Mouse (Mus musculus): ENCODE data around the gene Fmo2. TPM values are rescaled to one million over a fixed set of nuclear protein-coding genes. Genes with fewer than 3 reads are reported as not detected.

The Fmo2 gene
- polyA plus RNA-seq, 1 experiment from 2014 or later, result not detected

- ATAC-seq (ENCODE audit: low FRiP score), result no peak
- DNase-seq (ENCODE audit: low spot score, missing footprints), result no peak
- H3K9me3 ChIP-seq (ENCODE audit: control insufficient read depth, low read length), result no peaks in the 10 kb centered on the region
Observed at GRCm38 (mm10) chr1:162932386-162932785, 33.9 kb upstream of the Fmo2 start.

GRCm38 (mm10) chr1:162931880-162932279 is 33.4 kb upstream of the Fmo2 start:
- no peaks in the 10 kb centered on the region for H3K4me1 ChIP-seq (ENCODE audit: control insufficient read depth, insufficient read depth, low read length)
- H3K4me3 ChIP-seq (ENCODE audit: low read depth, low read length), result no peak overlapping the region
- no peaks in the 10 kb centered on the region for H3K27me3 ChIP-seq (ENCODE audit: control insufficient read depth, insufficient read depth, low read length)
- DNase-seq (ENCODE audit: low spot score, missing footprints), result no peak
- no peak overlapping the region for H3K4me2 ChIP-seq
- H3K27ac ChIP-seq (ENCODE audit: low read depth, low read length), result no peak overlapping the region
- 80% methylated on average over 5 of the region's 5 CpGs for WGBS
- no peak overlapping the region for H3K9ac ChIP-seq (ENCODE audit: low read length)
- H3K9me3 ChIP-seq (ENCODE audit: control insufficient read depth, low read length), result no peaks in the 10 kb centered on the region
- no peak for ATAC-seq (ENCODE audit: low FRiP score)
- H3K36me3 ChIP-seq (ENCODE audit: control insufficient read depth, insufficient read depth, low read length), result no peaks in the 10 kb centered on the region

More at GRCm38 (mm10) chr1:162932386-162932785, 33.9 kb upstream of the Fmo2 start:
- Histone ChIP-seq H3K4me3 (ENCODE audit: low read depth, low read length) (no peak overlapping the region), H3K36me3 (ENCODE audit: control insufficient read depth, insufficient read depth, low read length) (no peaks in the 10 kb centered on the region), H3K4me2 (no peak overlapping the region), H3K9ac (ENCODE audit: low read length) (no peak overlapping the region), H3K4me1 (ENCODE audit: control insufficient read depth, insufficient read depth, low read length) (no peaks in the 10 kb centered on the region), H3K27ac (ENCODE audit: low read depth, low read length) (no peak overlapping the region), H3K27me3 (ENCODE audit: control insufficient read depth, insufficient read depth, low read length) (no peaks in the 10 kb centered on the region)
- 87% methylated on average over 4 of the region's 4 CpGs for WGBS

GRCm38 (mm10) chr1:162931310-162931875 is 32.9 kb upstream of the Fmo2 start:
- H3K4me3 ChIP-seq (ENCODE audit: low read depth, low read length), result no peak overlapping the region
- 79% methylated on average over 4 of the region's 4 CpGs for WGBS
- H3K27ac ChIP-seq (ENCODE audit: low read depth, low read length), result no peak overlapping the region
- no peak for ATAC-seq (ENCODE audit: low FRiP score)
- H3K4me1 ChIP-seq (ENCODE audit: control insufficient read depth, insufficient read depth, low read length), result no peaks in the 10 kb centered on the region
- DNase-seq (ENCODE audit: low spot score, missing footprints), result no peak
- H3K9ac ChIP-seq (ENCODE audit: low read length), result no peak overlapping the region
- no peak overlapping the region for H3K4me2 ChIP-seq
- no peaks in the 10 kb centered on the region for H3K36me3 ChIP-seq (ENCODE audit: control insufficient read depth, insufficient read depth, low read length)
- no peaks in the 10 kb centered on the region for H3K27me3 ChIP-seq (ENCODE audit: control insufficient read depth, insufficient read depth, low read length)
- H3K9me3 ChIP-seq (ENCODE audit: control insufficient read depth, low read length), result no peaks in the 10 kb centered on the region

GRCm38 (mm10) chr1:162930631-162931030 is 32.1 kb upstream of the Fmo2 start:
- ATAC-seq (ENCODE audit: low FRiP score), result no peak
- H3K27ac ChIP-seq (ENCODE audit: low read depth, low read length), result no peak overlapping the region
- 72% methylated on average over 2 of the region's 2 CpGs for WGBS

GRCm38 (mm10) chr1:162929146-162929545 is 30.6 kb upstream of the Fmo2 start:
- H3K36me3 ChIP-seq (ENCODE audit: control insufficient read depth, insufficient read depth, low read length), result no peaks in the 10 kb centered on the region
- H3K4me3 ChIP-seq (ENCODE audit: low read depth, low read length), result no peak overlapping the region
- no peaks in the 10 kb centered on the region for H3K4me1 ChIP-seq (ENCODE audit: control insufficient read depth, insufficient read depth, low read length)
- H3K27me3 ChIP-seq (ENCODE audit: control insufficient read depth, insufficient read depth, low read length), result no peaks in the 10 kb centered on the region
- H3K9me3 ChIP-seq (ENCODE audit: control insufficient read depth, low read length), result no peaks in the 10 kb centered on the region
- no peak overlapping the region for H3K27ac ChIP-seq (ENCODE audit: low read depth, low read length)
- 82% methylated on average over 3 of the region's 3 CpGs for WGBS
- no peak overlapping the region for H3K9ac ChIP-seq (ENCODE audit: low read length)
- H3K4me2 ChIP-seq, result no peak overlapping the region
- ATAC-seq (ENCODE audit: low FRiP score) (no peak), DNase-seq (ENCODE audit: low spot score, missing footprints) (no peak)

More at GRCm38 (mm10) chr1:162930631-162931030, 32.1 kb upstream of the Fmo2 start:
- no peaks in the 10 kb centered on the region for H3K36me3 ChIP-seq (ENCODE audit: control insufficient read depth, insufficient read depth, low read length)
- no peaks in the 10 kb centered on the region for H3K9me3 ChIP-seq (ENCODE audit: control insufficient read depth, low read length)
- no peak overlapping the region for H3K4me2 ChIP-seq
- no peaks in the 10 kb centered on the region for H3K4me1 ChIP-seq (ENCODE audit: control insufficient read depth, insufficient read depth, low read length)
- no peak for DNase-seq (ENCODE audit: low spot score, missing footprints)
- H3K27me3 ChIP-seq (ENCODE audit: control insufficient read depth, insufficient read depth, low read length), result no peaks in the 10 kb centered on the region
- H3K9ac ChIP-seq (ENCODE audit: low read length), result no peak overlapping the region
- H3K4me3 ChIP-seq (ENCODE audit: low read depth, low read length), result no peak overlapping the region

- Histone ChIP-seq H3K4me2 (no peak overlapping the region), H3K4me3 (ENCODE audit: low read depth, low read length) (no peak overlapping the region), H3K27me3 (ENCODE audit: control insufficient read depth, insufficient read depth, low read length) (no peaks in the 10 kb centered on the region), H3K9me3 (ENCODE audit: control insufficient read depth, low read length) (no peaks in the 10 kb centered on the region), H3K4me1 (ENCODE audit: control insufficient read depth, insufficient read depth, low read length) (no peaks in the 10 kb centered on the region), H3K36me3 (ENCODE audit: control insufficient read depth, insufficient read depth, low read length) (no peaks in the 10 kb centered on the region), H3K27ac (ENCODE audit: low read depth, low read length) (no peak overlapping the region), H3K9ac (ENCODE audit: low read length) (no peak overlapping the region)
- DNase-seq (ENCODE audit: low spot score, missing footprints) (no peak), ATAC-seq (ENCODE audit: low FRiP score) (no peak)
- WGBS, result 82% methylated on average over 1 of the region's 1 CpGs
Observed at GRCm38 (mm10) chr1:162925121-162925520, 26.6 kb upstream of the Fmo2 start.

GRCm38 (mm10) chr1:162916661-162917060 is 18.1 kb upstream of the Fmo2 start:
- Histone ChIP-seq H3K27ac (ENCODE audit: low read depth, low read length) (no peak overlapping the region), H3K9me3 (ENCODE audit: control insufficient read depth, low read length) (no peaks in the 10 kb centered on the region), H3K36me3 (ENCODE audit: control insufficient read depth, insufficient read depth, low read length) (no peaks in the 10 kb centered on the region), H3K4me2 (no peak overlapping the region), H3K27me3 (ENCODE audit: control insufficient read depth, insufficient read depth, low read length) (no peaks in the 10 kb centered on the region), H3K9ac (ENCODE audit: low read length) (no peak overlapping the region), H3K4me1 (ENCODE audit: control insufficient read depth, insufficient read depth, low read length) (no peaks in the 10 kb centered on the region), H3K4me3 (ENCODE audit: low read depth, low read length) (no peak overlapping the region)
- 73% methylated on average over 8 of the region's 8 CpGs for WGBS
- DNase-seq (ENCODE audit: low spot score, missing footprints) (no peak), ATAC-seq (ENCODE audit: low FRiP score) (no peak)

- ATAC-seq (ENCODE audit: low FRiP score), result no peak
- H3K4me1 ChIP-seq (ENCODE audit: control insufficient read depth, insufficient read depth, low read length), result no peaks in the 10 kb centered on the region
- no peak overlapping the region for H3K4me3 ChIP-seq (ENCODE audit: low read depth, low read length)
- no peak overlapping the region for H3K9ac ChIP-seq (ENCODE audit: low read length)
- DNase-seq (ENCODE audit: low spot score, missing footprints), result no peak
- no peak overlapping the region for H3K27ac ChIP-seq (ENCODE audit: low read depth, low read length)
- no peaks in the 10 kb centered on the region for H3K36me3 ChIP-seq (ENCODE audit: control insufficient read depth, insufficient read depth, low read length)
- H3K9me3 ChIP-seq (ENCODE audit: control insufficient read depth, low read length), result no peaks in the 10 kb centered on the region
- 92% methylated on average over 4 of the region's 4 CpGs for WGBS
- H3K27me3 ChIP-seq (ENCODE audit: control insufficient read depth, insufficient read depth, low read length), result no peaks in the 10 kb centered on the region
- H3K4me2 ChIP-seq, result no peak overlapping the region
Observed at GRCm38 (mm10) chr1:162914932-162915556, 16.5 kb upstream of the Fmo2 start.

- DNase-seq (ENCODE audit: low spot score, missing footprints) (no peak), ATAC-seq (ENCODE audit: low FRiP score) (no peak)
- H3K27me3 ChIP-seq (ENCODE audit: control insufficient read depth, insufficient read depth, low read length), result no peaks in the 10 kb centered on the region
- no peak overlapping the region for H3K4me3 ChIP-seq (ENCODE audit: low read depth, low read length)
- H3K4me1 ChIP-seq (ENCODE audit: control insufficient read depth, insufficient read depth, low read length), result no peaks in the 10 kb centered on the region
- no peaks in the 10 kb centered on the region for H3K9me3 ChIP-seq (ENCODE audit: control insufficient read depth, low read length)
- no peak overlapping the region for H3K9ac ChIP-seq (ENCODE audit: low read length)
- no peak overlapping the region for H3K27ac ChIP-seq (ENCODE audit: low read depth, low read length)
- H3K36me3 ChIP-seq (ENCODE audit: control insufficient read depth, insufficient read depth, low read length), result no peaks in the 10 kb centered on the region
- no peak overlapping the region for H3K4me2 ChIP-seq
Observed at GRCm38 (mm10) chr1:162912085-162912484, 13.6 kb upstream of the Fmo2 start.
